Mouse (Mus musculus): ENCODE results near the gene Fgfr1op.
"Not testable (repeated sequence)": the region's sequence is repeated elsewhere in the genome, so short reads cannot be mapped to it uniquely, and the experiment has no call there.

Fgfr1op gene

GRCm38 (mm10) chr17:8164701-8165607 lies at the start of gene Fgfr1op:
Gene Fgfr1op (plus strand): TSS chr17:8165501.
- DNase-seq (ENCODE audit: low read depth), result peak; percentile 6

- DNase-seq (ENCODE audit: low read depth), result peak; percentile 17
These were observed 48.9 kb upstream of the Fgfr1op start for GRCm38 (mm10) chr17:8116378-8116777.

- not testable (repeated sequence) for DNase-seq (ENCODE audit: low read depth)
These were observed 48.4 kb upstream of the Fgfr1op start for GRCm38 (mm10) chr17:8116928-8117327.

GRCm38 (mm10) chr17:8122974-8123373 lies 42.3 kb upstream of the Fgfr1op start:
- not testable (repeated sequence) for DNase-seq (ENCODE audit: low read depth)

- not testable (repeated sequence) for DNase-seq (ENCODE audit: low read depth)
These were observed 40.7 kb upstream of the Fgfr1op start for GRCm38 (mm10) chr17:8124586-8124985.

- DNase-seq (ENCODE audit: low read depth), result not testable (repeated sequence)
These were observed 36.8 kb upstream of the Fgfr1op start for GRCm38 (mm10) chr17:8128326-8128993.

- not testable (repeated sequence) for DNase-seq (ENCODE audit: low read depth)
These were observed 35.7 kb upstream of the Fgfr1op start for GRCm38 (mm10) chr17:8129578-8129977.

GRCm38 (mm10) chr17:8130849-8131248 lies 34.5 kb upstream of the Fgfr1op start:
- DNase-seq (ENCODE audit: low read depth), result not testable (repeated sequence)

- not testable (repeated sequence) for DNase-seq (ENCODE audit: low read depth)
These were observed 27.2 kb upstream of the Fgfr1op start for GRCm38 (mm10) chr17:8138116-8138515.

- not testable (repeated sequence) for DNase-seq (ENCODE audit: low read depth)
These were observed 25.1 kb upstream of the Fgfr1op start for GRCm38 (mm10) chr17:8140210-8140609.

GRCm38 (mm10) chr17:8143802-8144673 lies 21.3 kb upstream of the Fgfr1op start:
- DNase-seq (ENCODE audit: low read depth), result not testable (repeated sequence)

- not testable (repeated sequence) for DNase-seq (ENCODE audit: low read depth)
These were observed 18.4 kb upstream of the Fgfr1op start for GRCm38 (mm10) chr17:8146931-8147330.

- DNase-seq (ENCODE audit: low read depth), result not testable (repeated sequence)
These were observed 17.6 kb upstream of the Fgfr1op start, which contains the start of the genes Gm49673 and Rnaset2a for GRCm38 (mm10) chr17:8147439-8148316. Gene Gm49673 (minus strand): TSS chr17:8147788. Gene Rnaset2a (minus strand): TSS chr17:8148097.

- DNase-seq (ENCODE audit: low read depth), result not testable (repeated sequence)
These were observed 10.3 kb upstream of the Fgfr1op start for GRCm38 (mm10) chr17:8155010-8155409.

- not testable (repeated sequence) for DNase-seq (ENCODE audit: low read depth)
These were observed 9.3 kb upstream of the Fgfr1op start for GRCm38 (mm10) chr17:8155982-8156381.

GRCm38 (mm10) chr17:8158627-8159026 lies 6.7 kb upstream of the Fgfr1op start:
- DNase-seq (ENCODE audit: low read depth), result not testable (repeated sequence)

- DNase-seq (ENCODE audit: low read depth), result not testable (repeated sequence)
These were observed 4.3 kb upstream of the Fgfr1op start for GRCm38 (mm10) chr17:8160969-8161368.

- DNase-seq (ENCODE audit: low read depth), result peak; percentile 5
These were observed 276 bp downstream of the Fgfr1op start for GRCm38 (mm10) chr17:8165608-8165945.

GRCm38 (mm10) chr17:8165977-8166376 lies 676 bp downstream of the Fgfr1op start:
- not testable (repeated sequence) for DNase-seq (ENCODE audit: low read depth)

GRCm38 (mm10) chr17:8166454-8166853 lies 1.2 kb downstream of the Fgfr1op start:
- not testable (repeated sequence) for DNase-seq (ENCODE audit: low read depth)

- not testable (repeated sequence) for DNase-seq (ENCODE audit: low read depth)
These were observed 2.1 kb downstream of the Fgfr1op start for GRCm38 (mm10) chr17:8167436-8167835.
